Mouse (Mus musculus): ENCODE data around the gene Tmem177.

Gene Tmem177

DNA sequence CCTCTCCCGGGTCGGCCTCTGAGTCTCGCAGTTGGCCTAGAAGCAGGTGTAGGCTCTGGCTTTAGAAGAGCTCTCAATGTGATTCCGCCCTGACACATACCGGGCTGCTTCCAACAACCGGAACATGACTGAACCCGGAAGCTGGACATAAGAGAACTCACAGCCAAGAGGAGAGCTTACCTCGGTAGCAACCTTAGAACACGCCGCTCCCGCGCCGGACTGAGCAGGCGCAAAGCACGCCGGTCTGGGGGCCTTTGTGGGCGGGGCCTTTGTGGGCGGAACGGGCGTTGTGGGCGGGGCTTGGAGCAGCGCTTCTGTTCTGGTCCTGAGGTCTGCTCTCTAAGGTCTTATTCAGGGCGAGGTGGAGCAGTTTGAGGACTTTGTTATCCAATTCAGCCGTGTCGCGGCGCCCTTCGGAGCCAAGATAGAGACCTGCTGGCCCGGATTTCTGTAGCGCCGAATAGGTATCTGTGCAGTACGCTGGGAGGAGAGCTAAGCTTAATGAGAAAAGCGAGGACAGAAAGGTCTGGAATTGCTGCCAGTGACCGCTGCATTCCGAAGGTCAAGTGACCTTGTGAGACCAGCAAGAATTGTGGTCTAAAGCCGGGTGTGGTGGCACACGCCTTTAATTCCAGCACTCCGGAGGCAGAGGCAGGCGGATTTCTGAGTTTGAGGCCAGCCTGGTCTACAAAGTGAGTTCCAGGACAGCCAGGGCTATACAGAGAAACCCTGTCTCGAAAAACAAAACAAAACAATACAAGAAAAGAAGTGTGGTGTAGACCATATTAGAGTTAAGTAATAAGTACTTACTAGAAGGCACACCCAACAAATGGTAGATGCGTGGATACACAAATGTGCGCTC, at the start of gene Tmem177:
Gene Tmem177 (minus strand): TSS at position 256 of the 862 bp plus-strand sequence.
- DNase-seq (ENCODE audit: low read depth, low spot score), result peak; percentile 89

DNA sequence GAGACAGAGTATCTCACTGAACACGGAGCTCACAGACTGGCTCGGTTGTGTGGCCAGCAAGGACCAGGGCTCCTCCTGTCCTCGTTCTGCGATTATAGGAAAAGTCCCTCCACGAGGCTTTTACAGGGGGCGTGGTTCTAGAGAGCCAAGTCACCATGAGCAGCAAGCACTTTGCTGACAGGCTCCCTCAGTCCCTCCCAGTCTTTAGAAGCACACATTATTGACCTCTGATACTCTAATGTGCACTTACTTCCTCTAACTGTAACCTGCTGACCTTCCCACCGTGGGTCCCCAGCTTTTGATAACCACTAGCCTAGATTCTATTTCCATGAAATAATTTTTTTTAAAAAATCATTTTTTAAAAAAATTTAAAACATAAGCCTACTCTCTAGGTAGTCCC, 46.9 kb upstream of the Tmem177 start:
- no peak for DNase-seq (ENCODE audit: low read depth, low spot score)

DNA sequence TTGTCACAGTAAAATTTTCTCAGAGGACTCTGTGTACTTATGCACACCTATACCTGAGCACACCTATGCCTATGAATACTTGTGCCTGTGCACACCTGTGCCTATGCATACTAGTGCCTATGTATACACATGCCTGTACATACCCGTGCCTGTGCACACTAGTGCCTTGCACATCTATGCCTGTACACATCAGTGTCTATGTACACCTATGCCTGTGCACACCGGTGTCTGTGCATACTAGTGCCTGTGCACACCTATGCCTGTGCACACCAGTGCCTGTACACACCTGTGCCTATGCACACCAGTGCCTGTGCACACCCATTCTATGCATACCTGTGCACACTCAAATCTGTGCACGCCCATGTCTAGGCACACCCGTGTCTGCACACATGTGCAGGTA, 46.5 kb upstream of the Tmem177 start:
- DNase-seq (ENCODE audit: low read depth, low spot score), result no peak

DNA sequence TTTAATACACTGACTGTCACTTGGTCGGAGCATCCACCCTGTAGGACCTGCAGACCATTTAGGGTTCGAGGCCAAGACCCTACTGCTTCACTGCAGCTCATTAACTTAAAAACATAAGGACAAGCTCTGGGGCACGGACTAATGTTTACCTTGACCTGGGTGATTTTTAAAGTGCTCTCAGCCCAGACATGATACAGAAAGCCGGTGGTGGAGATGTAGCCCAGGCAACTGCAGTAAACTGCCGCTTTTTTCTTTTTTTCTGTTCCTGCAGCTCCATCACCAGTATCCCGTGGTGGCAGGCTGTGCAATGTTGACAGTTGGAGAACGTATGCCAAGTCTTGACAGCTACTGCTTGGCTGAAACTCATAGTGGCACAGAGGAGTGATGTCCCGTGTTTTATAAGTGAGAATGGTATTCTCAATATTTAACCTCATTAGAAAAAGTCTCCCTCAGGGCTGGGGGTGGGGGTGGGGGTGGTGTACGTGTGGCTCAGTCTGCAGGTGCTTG, 44.8 kb upstream of the Tmem177 start:
- no peak for DNase-seq (ENCODE audit: low read depth, low spot score)

DNA sequence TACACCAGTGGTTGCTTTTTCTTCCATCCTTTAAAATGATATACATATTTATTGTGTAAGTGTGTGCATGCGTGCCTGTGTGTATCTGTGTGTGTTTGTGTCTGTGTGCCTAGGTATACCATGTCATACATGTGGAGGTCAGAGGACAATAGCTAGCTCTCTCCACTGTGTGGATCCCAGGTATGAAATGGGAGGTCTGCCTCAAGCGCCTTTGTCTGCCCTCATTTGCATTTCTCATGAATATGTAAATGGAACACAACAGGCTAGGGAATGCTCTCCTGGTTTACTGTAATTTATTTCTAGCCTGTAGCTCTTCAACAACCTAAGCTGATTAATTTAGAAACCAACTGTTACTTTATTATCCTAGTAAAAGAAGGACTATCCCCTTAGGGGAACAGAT, 41.7 kb upstream of the Tmem177 start:
- DNase-seq (ENCODE audit: low read depth, low spot score), result no peak

DNA sequence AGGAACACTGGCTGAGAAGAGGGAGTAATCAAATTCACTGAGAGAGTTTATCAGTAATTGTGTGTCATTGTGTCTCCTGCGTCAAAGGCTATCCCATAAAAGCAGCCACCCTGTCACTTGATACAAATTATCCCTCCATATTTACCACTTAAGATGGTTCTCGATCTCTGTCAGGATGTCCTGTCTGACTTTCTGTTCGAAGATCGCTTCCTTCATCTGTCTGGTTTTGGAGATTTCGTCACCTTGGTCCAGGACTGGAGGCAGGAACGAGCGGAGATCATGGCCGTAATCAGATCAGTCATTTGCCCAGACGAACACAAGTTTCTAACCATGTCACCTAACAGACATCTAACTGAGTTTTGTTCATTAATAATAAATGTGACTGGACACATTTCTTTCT, 40.4 kb upstream of the Tmem177 start:
- DNase-seq (ENCODE audit: low read depth, low spot score), result no peak

DNA sequence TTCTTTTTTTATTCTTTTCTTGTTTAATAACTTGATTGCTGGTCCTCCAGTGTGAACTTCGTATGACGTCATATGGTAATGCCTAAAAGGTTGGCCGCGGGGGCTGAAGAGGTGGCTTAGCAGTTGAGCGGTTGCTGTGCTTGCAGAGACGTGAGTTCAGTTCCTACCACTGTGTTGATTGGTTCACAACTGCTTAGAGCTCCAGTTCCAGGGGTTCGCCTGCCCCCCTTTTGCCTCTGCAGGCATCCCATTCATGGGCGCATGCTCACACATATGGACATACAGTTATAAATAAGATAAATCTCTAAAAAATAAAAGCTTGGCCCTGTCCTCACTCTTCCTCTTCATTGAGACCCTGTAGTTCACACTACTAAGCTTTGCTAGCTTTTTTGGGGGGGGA, 37.1 kb upstream of the Tmem177 start:
- DNase-seq (ENCODE audit: low read depth, low spot score), result no peak

DNA sequence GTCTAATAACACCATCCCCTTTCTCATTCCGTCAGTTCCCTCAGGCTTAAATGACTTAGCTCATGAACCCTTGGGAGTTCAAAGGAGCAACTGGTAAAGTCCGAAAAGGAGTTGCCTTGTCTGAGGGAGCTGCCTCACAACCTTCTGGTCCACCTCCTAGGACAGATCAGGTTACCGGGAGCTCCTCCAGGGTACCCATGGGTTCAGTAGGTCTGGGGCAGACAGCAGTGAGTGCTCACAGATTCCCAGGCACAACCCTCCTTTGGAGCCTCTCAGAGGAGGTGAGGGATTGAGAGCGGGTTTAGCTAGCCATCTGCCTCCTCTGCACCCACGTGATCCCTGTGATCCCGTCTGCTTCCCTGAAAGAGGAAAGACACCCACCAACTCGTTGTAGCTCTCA, 23.9 kb upstream of the Tmem177 start:
- no peak for DNase-seq (ENCODE audit: low read depth, low spot score)

DNA sequence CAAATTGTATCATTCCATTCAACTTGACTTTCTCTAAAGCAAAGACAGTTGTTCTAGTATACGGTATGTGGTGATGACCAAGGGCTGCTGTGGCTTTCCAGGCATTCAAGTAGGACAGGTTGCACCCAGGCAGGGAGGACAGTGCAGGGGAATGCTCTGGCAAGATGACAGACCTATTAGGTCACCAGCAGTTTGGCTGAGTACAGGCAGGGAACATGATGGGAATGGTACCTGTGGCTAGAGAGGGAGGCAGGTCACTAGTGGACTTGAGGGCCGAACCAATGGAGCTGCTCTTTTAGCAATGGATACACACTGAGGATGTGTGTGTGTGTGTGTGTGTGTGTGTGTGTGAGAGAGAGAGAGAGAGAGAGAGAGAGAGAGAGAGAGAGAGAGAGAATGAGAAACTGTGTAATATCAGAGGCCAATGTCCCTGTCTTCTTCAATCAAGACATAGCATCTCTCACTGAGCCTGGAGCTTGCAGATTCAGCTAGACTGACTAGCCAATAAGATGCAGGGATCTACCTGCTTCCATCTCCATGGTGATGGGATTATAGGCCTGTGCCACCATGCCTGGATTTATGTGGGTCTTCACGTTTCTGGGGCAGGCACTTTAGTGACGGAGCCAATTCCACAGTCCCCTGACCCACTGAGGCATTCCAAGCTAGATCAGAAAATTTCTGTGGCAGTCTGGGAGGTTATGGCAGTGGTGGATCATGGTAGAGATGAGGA, 18.6 kb upstream of the Tmem177 start:
- no peak for DNase-seq (ENCODE audit: low read depth, low spot score)

DNA sequence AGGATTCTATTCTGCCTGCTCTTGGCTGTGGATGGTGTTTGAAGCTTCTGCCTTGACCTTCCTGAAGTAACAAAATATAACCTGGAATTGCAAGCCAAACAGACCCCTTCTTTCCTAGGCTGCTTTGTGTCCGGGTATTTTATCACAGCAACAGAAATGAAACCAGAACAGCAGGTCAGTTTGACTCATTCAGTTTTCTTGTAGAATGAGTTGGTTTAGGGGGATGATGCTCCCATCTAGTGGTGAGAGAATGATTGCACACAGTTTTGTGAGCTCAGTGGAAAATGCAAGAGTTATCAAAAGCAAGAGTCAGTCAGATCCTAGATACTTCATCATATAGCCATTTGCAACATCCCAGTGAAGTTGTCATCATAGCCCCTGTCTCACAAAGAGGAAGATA, 16.7 kb upstream of the Tmem177 start:
- no peak for DNase-seq (ENCODE audit: low read depth, low spot score)

DNA sequence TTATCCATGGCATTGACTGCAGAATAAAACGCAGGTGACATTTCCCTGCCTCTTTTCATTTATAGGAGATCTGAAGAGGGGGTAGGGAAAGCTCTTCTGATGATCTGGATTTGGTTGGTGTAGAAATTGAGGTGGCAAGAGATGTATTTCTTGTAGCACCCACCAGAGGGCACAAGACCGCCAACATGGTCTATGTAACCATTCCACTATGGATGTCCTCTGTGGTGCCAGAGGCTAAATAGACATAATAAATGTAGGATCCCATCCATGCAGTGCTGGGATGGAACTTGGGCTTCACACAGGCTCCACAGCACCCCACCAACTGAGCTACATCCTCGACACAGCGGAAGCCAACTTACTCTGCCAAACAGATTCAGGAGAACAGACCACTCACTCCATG, 6.3 kb upstream of the Tmem177 start:
- no peak for DNase-seq (ENCODE audit: low read depth, low spot score)

DNA sequence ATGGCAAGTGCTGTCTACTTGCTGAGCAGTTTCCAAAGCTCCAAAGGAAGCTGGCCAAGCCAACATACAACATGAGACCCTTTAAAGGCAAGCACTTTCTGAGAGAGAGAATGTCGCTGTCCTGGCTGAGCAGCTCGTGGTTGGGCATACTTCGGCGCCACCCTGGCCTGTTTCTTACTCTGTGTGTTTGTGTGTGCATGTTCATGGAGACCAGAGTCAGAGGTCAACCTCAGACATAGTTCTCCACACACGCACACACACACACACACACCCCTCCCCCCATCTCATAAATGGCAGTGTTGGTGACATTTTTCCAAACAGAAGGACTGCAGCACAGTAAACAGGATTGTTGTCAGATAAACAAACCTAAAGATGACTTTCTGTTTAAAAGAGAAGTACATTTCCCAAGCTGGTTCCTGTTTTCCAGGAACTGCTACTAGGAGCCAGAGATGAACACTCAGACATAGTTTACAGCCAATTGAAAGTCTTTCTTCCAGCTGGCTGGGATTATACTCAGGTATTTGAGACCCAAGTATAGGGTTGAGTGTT, 3.9 kb upstream of the Tmem177 start:
- no peak for DNase-seq (ENCODE audit: low read depth, low spot score)

DNA sequence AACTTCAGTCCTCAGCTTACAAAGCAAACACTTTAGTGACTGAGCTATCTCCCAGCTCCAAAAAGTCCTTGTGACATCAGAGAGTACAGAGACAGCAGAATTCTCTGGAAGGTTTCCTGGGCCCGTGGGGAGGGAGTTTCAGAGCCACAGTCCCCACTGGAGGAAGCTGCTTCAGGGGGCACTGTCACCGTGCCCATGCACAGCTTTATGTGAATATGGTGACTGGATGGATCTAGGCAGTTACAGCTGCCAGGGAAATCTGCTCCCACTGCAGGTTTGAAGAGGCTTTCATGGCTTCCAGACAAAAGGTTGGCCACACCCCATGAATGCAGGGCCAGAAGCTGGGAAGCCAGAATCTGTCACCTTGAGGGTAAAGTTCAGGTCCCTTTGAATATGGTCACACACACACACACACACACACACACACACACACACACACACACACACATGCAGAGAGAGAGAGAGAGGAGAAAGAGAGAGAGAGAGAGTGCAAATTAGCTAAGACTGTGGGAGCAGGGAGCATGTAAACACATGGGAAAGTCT, 5.7 kb downstream of the Tmem177 start:
- DNase-seq (ENCODE audit: low read depth, low spot score), result no peak

DNA sequence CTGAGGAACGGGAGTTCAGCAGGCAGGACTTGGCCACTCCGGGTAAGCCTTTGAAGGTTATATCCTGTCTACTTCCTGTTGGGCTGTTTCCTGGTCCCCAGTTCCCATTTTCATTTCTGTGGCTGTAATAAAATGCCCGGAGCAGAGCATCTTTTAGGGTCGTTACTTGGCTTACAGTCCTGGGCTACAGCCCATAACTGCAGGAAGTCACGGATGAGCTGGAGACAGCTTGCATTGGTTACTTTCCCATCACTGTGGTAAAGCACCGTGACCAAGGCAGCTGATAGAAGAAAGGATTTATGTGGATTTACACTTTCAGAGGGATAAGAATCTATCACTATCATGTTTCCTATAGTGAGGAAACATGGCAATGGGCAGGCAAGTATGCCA, 9.8 kb downstream of the Tmem177 start:
- no peak for DNase-seq (ENCODE audit: low read depth, low spot score)

DNA sequence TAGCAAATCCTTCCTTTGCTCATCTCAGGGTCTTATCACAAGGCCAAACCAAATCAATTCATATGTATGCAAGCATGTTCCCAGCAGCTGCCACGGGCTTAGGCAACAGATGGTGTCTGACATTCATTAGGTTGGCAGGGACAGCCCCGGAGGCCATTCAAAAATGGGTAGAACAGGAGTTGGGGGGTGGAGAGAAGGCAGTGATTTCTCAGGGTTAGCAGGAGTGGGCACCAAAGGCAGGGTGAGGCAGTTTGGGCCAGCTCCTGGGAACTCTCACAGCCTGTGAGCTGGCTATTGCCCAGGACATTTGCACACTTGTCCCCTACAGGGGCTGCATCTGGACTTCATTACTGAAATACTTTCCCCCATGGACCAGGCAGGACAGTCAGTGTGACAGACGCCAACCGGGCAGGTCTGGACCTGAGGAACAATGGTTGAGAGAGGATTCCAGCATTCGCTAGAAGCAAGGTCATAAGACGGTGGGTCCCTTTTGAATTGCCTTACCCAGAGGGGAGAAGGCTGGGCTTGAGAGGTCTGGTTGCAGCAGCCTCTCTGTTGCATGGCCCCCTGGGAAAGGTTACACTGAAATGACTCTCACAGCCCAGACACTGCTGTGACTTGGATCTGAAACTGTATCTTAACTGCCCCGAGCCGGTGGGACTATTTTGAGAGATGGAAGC, 10.3 kb downstream of the Tmem177 start:
- DNase-seq (ENCODE audit: low read depth, low spot score), result no peak

DNA sequence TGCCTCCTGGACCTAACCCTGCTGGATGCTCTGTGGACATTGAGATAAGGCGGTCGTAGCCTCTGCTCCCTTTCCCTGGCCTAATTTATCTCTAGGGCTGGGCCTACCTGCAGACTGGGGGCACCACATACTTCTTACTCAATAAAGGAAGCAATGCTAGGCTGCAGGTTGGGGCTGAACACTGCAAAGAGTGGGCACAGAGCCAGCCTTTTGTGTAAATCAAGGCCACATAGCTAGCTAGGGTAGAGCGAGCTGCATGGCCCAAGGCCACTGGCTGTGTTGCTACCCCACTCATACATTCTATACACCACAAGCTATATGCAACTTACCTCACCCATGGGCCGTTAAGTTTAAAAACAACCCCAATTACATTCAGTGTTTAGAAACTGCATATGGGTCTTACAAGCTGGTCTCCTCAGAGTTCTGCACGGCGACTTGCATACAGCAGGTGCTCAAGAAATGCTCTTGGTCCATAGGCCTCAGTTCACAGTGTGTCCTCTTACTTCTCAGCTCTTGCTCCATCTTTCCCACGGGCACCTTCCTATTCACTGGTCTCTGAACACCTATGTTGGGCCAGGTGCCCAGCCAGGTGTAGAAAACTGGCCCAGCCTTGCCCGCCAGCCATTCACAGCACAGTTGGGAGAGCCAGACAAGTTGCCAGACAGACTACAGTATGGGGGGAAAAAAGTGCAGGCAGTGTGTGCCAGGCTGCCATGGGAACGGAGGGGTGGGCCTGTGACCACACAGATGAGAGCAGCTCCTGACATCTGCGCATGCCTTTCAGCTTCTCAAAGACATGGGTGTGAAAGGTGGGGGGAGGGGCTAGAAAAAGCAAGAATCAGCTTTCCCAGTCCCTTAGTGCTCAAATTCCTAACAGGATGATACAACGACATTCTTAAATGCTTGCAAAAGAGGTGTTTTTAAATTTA, 13.5 kb downstream of the Tmem177 start:
- DNase-seq (ENCODE audit: low read depth, low spot score), result no peak

DNA sequence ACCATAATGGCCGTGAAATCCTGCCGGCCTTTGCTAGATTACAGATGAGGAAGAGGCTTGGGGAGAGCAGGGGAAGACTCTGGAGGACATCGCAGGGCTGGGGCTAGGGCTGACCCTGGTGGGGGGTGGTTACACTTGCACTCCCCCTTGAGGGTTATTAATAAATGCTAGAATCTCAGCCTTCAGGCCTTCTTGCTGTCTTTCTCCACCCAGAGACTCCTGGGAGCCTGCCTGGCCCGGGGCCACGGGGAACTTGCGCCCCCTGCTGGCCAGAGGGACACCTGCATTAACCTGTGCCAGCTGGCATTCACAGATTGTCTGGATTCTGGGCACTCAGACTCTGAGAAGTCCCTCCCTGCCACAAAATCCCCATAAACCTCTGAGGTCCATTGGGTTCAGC, 18.1 kb downstream of the Tmem177 start:
- DNase-seq (ENCODE audit: low read depth, low spot score), result peak; percentile 29

DNA sequence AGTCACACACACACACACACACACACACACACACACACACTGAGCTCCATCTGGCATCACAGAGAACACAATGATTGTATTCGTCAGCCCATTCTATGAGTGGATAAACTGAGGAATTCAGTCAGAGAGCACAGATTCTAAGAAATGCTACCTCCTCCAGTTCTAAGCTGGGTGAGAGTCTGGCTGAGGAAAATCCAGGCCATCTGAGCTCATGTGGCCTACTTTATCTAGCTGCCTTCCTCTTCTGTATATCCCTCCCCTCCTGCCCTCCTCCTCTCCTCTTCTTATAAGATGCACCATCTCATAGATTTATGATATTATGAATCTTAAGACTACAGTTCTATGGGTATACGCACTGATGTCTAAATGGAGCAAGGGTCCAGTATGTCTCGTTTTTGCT, 19.4 kb downstream of the Tmem177 start:
- no peak for DNase-seq (ENCODE audit: low read depth, low spot score)

DNA sequence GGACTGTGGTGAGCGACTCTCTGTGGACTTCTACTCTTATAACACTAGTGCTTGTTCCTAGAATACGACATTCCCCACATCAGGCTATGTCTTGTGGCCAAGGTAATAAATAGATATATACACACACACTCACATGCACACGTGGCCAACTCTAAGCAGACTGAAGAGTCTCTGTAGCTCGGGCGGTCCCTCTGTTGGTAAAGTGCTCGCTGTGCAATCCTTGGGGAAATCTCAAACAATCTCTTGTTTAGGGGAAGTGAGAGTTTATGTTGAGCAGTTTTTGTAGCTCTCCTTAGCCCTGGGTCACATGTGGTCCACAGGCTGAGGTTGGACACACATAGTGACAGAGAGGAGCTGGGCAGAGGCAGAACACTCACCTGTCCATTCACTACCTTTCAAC, 20.1 kb downstream of the Tmem177 start:
- DNase-seq (ENCODE audit: low read depth, low spot score), result no peak

DNA sequence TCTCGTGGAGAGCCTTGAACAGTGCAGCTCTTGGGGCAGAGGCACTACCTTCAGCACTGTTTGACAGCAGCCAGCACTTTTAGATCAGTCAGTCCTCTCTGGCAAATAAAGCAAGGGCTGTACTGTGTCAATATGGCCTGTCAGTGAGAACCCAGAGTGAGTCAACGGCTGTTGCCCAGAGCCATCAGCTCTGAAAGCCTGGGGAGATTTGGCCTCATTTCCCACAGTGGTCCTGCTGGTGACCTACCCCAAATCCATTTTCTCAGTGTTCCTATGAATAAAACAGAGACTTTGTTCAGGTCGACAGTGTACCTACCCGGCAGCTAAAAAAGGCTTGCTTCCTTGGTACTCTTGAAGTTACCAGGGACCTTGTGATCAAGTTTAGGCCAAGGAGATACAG, 21.1 kb downstream of the Tmem177 start:
- DNase-seq (ENCODE audit: low read depth, low spot score), result no peak

DNA sequence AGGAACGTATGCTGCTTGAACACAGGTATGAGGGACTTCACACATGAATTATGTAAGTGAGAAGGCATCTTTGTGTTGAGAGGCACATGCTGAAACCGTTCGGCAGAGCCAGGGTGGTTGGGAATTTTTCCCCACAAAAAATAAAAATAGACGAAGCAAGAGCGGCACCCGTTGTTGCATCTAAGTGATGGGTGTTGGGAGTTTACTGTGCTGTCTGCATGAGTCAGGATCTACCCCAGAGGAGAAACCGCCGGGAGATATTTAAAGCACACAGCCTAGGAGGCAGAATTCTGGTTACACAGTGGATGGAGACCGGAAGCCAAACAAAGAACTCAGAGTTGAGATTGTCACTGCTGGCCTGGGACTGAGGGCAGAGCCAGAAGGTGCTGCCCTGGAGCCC, 21.9 kb downstream of the Tmem177 start:
- no peak for DNase-seq (ENCODE audit: low read depth, low spot score)
